Mouse (Mus musculus): ENCODE measurements around the gene Itih1.

- TF ChIP-seq POLR2A (IDR thresholded peaks at IDR 0.05; ENCODE audit: borderline replicate concordance, control insufficient read depth, low read depth, low read length) = no peak
- TF ChIP-seq CTCF (IDR thresholded peaks at IDR 0.05; ENCODE audit: control insufficient read depth, insufficient read depth, low read length) = no peak
Measured at GRCm38 (mm10) chr14:30879794-30880193, 63.3 kb downstream of the Itih1 start.

Data from bone marrow, adult 2 months (tissue).